Mouse (Mus musculus): ENCODE measurements around the gene Utp20.

DNA sequence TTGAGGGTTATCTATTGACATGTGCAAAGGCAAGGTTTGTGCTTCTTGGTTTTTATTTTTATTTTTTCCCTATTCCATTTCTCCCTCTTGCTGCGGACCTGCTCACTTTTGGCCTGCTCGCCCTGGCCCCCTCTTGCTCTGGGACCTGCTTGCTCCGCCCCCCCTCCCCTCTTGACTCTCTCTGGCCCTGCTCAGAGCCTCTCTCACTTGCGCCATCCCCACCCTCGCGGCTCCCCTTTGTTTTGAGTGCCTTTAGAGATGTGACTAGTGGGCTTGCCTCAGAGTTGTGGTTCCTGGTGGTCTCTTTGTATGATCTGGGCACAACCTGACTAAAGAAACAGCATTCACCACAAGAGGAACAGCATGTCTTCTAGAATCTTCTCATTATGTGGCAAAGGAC lies 125.7 kb downstream of the Utp20 start:
- TF ChIP-seq CTCF (IDR thresholded peaks at IDR 0.05; ENCODE audit: insufficient read depth, low read length) (no peak), POLR2A (IDR thresholded peaks at IDR 0.05; ENCODE audit: borderline replicate concordance, extremely low read depth, low read depth, low read length) (no peak)

Measured in lung, adult 2 months (tissue).